Mouse (Mus musculus) gastrocnemius, postnatal 10 days (tissue): ENCODE measurements around the gene Cdca7. TPM values are rescaled to one million over a fixed set of nuclear protein-coding genes. Genes with fewer than 3 reads are reported as not detected.

Experiments
- total RNA-seq, 2 experiments: library from RNA; stranded (reverse); gene quantifications; 2 replicates each; pipeline ENCODE4 v1.2.3; 2021

The Cdca7 gene
- total RNA-seq, 2 experiments from 2014 or later = 5.0 to 7.1 TPM

Other genes starting within 250 kb of the Cdca7 start
- gene Map3k20, start 190.5 kb upstream of the Cdca7 start, total RNA-seq = 100 to 1,000 TPM; 255 to 272 TPM